Mouse (Mus musculus) adrenal gland, adult 2 months (tissue): ENCODE measurements around the gene Slc12a6. TPM values are rescaled to one million over a fixed set of nuclear protein-coding genes. Genes with fewer than 3 reads are reported as not detected.

Experiments used
- DNase-seq: peaks from one replicate; pipeline ENCODE4 v3.0.0; 2021
- polyA plus RNA-seq: library from polyadenylated mRNA; depleted of rRNA; stranded (reverse); fragments of >200 nt; gene quantifications from 2 replicates; pipeline ENCODE4 v1.2.3, GENCODE M21; 2012
- total RNA-seq, 2 experiments: library from RNA; stranded (reverse); gene quantifications; 2 replicates each; pipeline ENCODE4 v1.2.3; 2021

Gene Slc12a6
- total and polyA plus RNA-seq, 3 experiments: 14.5 to 35.1 (median 33.4) TPM

- DNase-seq: no peak
Observed at GRCm38 (mm10) chr2:112328069-112328777, 62.6 kb downstream of the Slc12a6 start.

DNA sequence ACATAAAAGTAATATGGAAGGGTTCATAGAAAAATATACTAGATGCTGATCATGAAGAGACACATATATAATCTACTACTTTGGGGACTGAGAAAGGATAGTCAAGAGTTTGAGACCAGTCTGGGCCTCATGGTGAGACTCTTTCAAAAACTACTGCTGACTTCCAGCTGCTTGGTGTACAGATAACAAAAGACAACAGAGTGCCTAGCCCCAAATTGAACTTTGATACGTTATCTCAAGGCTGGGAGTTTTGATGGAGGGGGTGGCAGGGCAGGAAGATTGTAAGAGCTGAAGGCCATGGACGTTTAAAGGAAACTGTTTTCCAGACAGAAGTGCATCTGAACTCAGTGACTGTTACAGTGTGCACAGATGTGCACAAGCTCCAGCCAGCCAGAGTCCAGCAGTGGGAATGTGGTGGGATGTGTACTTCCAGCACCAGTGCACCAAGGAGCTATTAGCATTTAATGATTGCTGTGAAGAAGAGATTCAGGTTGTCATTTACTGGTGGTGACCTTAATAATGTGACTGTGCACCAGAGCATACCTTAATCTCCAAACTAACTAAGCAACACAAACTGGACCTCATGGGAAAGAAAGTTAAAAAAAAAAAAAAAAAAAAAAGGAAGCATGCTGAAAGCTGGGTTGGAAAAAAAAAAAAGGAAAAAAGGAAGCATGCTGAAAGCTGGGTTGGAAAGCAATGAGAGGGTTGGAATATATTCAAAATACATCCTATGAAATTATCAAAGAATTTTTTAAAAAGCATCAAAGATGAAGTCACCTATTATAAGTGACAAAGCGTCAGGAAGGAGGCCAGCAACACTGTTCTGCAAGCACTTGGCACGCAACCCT, 66.7 kb downstream of the Slc12a6 start:
- DNase-seq: no peak

DNA sequence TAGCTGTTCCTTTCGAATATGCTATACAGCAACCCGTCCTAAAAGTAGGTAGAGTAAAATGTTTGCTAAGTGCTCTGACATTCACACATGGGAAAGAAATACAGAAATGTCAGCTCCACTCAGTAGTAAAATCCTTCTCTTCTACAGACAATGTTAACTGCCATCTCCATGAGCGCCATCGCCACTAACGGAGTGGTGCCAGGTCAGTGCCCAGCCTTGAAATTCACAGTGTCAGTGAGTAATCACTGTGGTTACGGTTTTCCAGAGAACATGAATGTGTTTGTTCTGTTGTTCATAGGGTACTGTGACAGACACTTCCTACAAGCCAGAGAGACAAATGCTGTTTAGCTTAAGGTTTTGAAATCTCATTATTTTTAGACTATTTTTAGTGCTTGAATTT, 71.6 kb downstream of the Slc12a6 start:
- DNase-seq: peak; percentile 69

- DNase-seq: no peak
Observed at GRCm38 (mm10) chr2:112339736-112340135, 74.1 kb downstream of the Slc12a6 start.

DNA sequence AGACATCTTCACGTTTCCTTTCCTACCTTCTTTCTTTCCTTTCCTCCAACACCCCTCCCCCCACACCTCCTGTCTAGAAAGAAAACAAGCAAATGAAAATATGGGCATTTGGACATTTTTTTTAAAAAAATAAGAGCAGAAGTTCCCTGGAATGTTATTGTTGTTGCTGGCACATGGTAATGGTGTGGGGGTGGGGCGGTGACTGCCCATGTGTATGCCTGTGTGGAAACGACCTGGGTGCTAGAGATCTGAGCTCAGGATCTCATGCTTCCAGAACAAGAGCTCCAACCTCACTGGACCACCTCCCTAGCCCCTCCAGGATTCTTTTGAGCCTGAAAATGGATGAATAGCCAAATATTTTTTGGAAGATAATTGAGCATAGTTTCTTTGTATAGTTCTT, 75.5 kb downstream of the Slc12a6 start:
- DNase-seq: peak; percentile 13

DNA sequence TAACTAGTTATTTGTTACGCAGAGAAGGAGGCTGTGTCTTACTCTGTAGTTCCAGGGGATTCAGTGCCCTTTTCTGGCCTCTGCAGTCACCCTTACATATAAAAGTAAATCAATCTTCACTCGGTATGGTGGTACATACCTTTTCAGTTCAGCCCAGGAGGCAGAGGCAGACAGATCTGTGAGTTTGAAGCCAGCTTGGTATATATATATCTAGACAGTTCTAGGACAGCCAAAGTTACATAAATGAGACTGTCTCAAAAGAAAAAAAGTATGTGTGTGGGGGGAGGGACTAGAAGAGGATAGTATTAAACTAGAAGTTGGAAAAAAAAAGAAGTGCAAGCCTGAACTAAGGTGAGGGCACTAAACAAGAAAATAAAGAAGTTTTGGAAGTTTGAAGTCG, 82.6 kb downstream of the Slc12a6 start:
- DNase-seq: no peak

DNA sequence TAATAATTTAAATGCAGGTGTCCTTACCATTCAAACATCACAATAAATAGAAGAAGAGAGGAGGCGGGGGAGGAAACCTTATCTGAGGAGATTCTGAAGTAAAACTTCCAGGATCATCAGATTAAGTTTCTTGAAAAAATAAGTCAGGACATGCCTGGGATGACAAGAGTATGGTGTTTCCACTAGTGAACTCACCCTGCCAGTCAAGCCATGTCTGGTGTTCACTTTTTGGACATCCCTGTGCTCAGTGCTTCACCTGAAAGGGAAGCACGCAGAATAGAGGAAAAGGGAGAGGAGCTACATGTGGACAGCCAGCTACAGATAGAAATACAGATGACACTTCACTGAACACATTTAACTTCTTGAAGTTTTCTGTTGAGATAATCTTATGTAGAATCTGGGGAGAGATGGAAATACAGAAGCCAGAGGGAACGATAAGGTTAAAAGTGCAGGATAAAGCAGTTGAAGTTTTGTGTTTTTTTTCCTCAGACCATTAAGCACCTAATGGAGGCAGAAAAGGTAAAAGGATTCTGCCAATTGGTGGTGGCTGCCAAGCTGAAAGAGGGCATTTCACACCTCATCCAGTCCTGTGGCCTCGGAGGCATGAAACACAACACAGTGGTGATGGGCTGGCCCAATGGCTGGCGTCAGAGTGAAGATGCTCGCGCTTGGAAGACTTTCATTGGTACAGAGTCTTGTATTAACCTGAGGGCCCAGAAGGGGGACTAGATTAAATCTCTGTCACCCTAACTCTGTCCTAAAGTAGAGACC, 88.2 kb downstream of the Slc12a6 start:
- DNase-seq: no peak

DNA sequence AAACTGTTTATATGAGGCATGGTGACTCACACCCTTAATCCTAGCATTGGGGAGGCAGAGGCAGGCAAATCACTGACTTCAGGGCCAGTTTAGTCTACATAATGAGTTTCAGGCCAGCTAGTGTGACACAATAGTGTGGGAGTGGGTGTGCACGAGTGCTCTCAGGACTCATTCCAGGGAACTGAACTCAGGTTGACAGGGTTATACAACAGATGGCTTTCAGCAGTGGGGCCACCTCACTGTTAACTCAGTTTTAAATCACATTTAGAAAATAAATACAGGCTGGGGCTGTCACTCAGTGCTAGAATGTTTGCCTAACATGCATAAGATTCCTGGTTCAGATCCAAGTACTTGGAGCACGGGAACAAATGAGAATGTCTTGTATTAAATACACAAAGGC, 94.0 kb downstream of the Slc12a6 start:
- no peak for DNase-seq

GRCm38 (mm10) chr2:112360012-112360780, 94.6 kb downstream of the Slc12a6 start:
- DNase-seq: no peak

- no peak for DNase-seq
Observed at GRCm38 (mm10) chr2:112360781-112361169, 95.2 kb downstream of the Slc12a6 start.

DNA sequence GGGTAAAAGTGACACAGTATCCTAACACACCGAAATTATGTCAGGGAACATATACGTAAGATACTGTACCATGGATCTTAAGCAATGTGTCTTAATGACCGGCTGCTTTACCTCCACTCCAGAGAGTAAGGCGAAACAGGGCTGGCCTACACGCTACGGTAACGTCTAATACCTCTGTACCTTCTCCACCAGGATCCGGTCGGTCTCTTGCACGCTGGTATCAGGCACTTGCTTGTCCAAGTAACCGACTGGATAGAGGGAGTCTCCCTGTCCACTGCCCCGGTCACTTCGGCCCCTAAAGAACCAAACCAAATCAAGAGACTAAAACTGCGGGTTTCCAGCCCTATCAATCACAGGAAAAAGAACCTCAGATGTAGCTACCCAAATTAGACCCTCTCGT, 101.6 kb downstream of the Slc12a6 start:
- no peak for DNase-seq

DNA sequence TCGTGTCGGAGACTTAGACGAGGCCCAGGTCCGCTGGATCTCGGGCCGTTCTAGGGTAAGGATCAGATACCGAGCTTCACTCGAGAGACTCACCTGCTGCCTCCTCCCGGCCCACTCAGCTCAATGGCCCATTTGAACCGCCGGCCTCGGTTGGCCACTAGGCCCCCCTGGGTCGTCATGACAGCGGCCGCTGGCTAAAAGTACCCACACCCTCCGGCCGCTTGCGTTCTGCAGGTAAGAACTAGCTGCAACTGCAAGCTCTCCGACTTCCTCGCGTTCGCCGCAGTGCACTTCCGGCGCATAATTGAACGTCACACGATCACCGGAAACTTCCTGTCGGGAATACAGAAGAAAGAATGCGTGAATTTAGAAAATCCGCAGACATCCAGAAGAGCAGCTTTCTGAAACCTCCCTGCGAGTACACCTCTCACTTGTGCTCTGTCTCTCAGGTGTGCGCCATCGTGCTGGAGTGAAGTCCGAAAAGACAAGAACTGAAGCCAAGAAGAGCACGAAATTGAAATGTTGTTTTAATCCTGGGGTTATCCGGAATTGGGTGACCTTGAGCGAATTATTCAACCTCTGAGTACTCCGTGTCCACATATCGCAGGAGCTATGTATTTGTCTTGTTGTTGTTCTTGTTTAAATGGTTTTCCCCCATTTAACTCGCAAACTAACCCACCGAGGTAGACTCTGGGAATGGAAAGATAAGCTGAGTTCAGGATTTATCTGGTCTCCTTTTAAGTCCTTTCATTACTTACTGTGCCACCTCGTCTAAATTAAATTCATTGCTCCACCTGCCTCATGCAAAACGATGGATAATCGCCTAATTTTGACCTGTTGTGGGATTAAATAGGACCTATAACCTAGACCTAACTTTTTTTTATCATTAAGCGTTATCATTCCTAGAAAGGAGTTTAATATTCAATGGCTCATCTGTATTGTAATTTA, 102.4 kb downstream of the Slc12a6 start, which contains the start of gene Emc4:
TSS of gene Emc4 (minus strand) at position 302 of the 948 bp plus-strand sequence.
- DNase-seq: peak; percentile 93

- DNase-seq: peak; percentile 25
Observed at GRCm38 (mm10) chr2:112369941-112370340, 104.3 kb downstream of the Slc12a6 start.

- DNase-seq: peak; percentile 49
Observed at GRCm38 (mm10) chr2:112373141-112373540, 107.5 kb downstream of the Slc12a6 start.

DNA sequence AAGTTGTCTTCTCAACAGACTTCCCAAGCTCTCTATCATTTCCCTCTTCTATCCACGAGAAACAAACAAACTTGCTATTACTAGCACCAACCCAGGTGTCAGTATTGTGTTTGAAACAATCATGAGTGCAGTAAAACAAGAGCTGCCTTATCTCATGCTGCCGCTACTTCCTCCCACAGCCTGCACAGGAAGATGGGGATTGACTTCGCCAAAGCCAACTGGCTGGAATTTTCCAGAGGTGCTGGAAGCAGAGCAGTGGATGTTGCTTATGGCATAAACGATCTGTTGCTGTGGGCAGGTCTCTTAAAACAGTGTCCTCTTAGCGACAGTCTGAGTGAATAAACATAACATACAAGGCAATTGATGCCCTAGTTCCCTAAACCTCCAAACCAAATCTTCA, 109.0 kb downstream of the Slc12a6 start:
- no peak for DNase-seq

DNA sequence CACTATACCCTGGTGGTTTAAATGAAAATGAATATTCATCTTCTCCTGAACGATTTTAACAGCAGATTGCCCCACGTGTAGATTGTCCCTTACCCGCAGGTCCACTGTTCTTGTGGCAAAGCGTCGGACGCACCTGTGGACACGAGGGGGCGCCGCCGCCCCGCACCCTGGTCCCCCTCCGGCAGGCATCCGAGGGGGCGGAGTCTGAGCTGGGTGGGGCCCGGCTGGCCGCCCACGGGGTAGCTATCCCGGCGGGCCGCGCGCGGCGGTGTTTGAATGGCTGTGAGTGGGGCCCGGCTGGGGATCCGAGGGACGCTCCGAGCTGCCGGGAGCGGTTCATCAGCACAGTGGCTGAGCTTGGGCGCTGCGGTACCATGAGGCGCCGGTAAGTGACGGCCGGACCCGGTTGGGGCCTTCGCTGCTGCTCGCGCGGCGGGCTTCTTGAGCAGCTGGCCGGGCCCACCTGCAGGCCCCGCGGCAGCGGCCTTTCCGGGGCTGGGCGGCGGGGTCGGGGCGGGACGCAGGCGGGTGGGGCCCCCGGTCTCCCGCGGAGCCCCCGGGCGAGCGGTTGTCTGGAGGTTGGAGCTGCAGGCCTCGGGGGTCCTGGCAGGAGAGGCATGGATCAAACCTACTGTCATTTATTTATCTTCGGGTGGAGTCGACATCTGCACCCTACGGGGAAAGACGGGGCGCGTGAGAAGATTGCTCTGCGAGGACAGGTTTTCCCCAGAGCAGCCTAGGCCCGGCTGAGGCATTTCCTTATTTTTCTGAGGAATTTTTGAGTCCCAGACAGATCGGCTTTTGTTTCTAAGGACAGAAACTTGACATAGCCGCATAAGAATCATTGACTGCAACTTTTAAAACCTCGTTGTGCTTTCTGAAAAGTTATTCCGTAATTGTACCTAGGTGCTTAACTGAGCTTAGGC, 113.6 kb downstream of the Slc12a6 start, which contains the start of gene Katnbl1:
TSS of gene Katnbl1 (plus strand) at position 239 of the 926 bp plus-strand sequence.
- DNase-seq: peak; percentile 98

GRCm38 (mm10) chr2:112380131-112380530, 114.5 kb downstream of the Slc12a6 start:
- no peak for DNase-seq

- DNase-seq: no peak
Observed at GRCm38 (mm10) chr2:112381219-112381618, 115.6 kb downstream of the Slc12a6 start.

DNA sequence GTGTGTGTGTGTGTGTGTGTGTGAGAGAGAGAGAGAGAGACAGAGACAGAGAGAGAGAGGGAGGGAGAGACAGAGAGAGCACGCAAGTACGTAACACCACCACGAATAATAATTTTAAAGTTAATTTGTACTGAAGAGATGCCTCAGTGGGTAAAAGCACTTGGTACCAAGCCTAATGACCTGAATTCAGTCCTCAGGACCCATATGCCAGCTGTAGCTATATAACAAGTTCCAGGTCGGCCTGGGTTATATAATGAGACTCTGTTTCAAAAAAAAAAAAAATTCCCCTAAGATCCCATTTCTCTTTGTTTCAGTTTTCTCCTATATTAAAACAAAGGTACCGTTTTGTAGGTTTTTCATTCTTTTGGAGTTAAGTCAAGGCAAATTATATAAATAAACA, 125.2 kb downstream of the Slc12a6 start:
- DNase-seq: no peak
